Mouse (Mus musculus) limb, embryonic 15.5 days (tissue): ENCODE measurements at regions not wholly inside any gene's neighbourhood (a gene's known extent, or its start where the extent isn't known, plus 50 kb on each side); places are given as distances from the start of the nearest gene placed in this dataset.

Source experiments
- ATAC-seq: fragments of 200-750 bp; cut with Nextera tagmentation; 2 replicates; pipeline ENCODE4 v1.8.0; 2017; ENCODE audit warnings: low read depth, moderate TSS enrichment; ENCODE audit not compliant: insufficient number of reproducible peaks, low FRiP score, low TSS enrichment
- H3K27ac ChIP-seq: fragments of 300-500 bp; sonication (generic); 2 replicates; pipeline ENCODE4 v1.5.1; 2015; ENCODE audit warnings: moderate library complexity, mild to moderate bottlenecking, inconsistent platforms
- H3K27me3 ChIP-seq: fragments of 300-500 bp; sonication (generic); 2 replicates; pipeline ENCODE4 v1.6.1; 2015; ENCODE audit warnings: inconsistent platforms
- H3K36me3 ChIP-seq: fragments of 300-500 bp; sonication (generic); 2 replicates; pipeline ENCODE4 v1.6.1; 2015; ENCODE audit warnings: inconsistent platforms
- H3K4me1 ChIP-seq: fragments of 300-500 bp; sonication (generic); 2 replicates; pipeline ENCODE4 v1.6.1; 2015; ENCODE audit warnings: inconsistent platforms
- H3K4me2 ChIP-seq: fragments of 300-500 bp; sonication (generic); 2 replicates; pipeline ENCODE4 v1.6.1; 2015; ENCODE audit warnings: mild to moderate bottlenecking, inconsistent platforms
- H3K4me3 ChIP-seq: fragments of 300-500 bp; sonication (generic); 2 replicates; pipeline ENCODE4 v1.5.1; 2015; ENCODE audit warnings: mild to moderate bottlenecking, inconsistent platforms
- H3K9ac ChIP-seq: fragments of 300-500 bp; sonication (generic); 2 replicates; pipeline ENCODE4 v1.6.1; 2015; ENCODE audit warnings: inconsistent platforms
- H3K9me3 ChIP-seq: fragments of 300-500 bp; sonication (generic); 2 replicates; pipeline ENCODE4 v1.6.1; 2016; ENCODE audit warnings: inconsistent platforms
- WGBS: fragments of 180-500 bp; shearing (Covaris S2); methylation state at CpG from one replicate; pipeline ENCODE4 v1.1.7; 2015; 5-methylcytosine and 5-hydroxymethylcytosine counted together

DNA sequence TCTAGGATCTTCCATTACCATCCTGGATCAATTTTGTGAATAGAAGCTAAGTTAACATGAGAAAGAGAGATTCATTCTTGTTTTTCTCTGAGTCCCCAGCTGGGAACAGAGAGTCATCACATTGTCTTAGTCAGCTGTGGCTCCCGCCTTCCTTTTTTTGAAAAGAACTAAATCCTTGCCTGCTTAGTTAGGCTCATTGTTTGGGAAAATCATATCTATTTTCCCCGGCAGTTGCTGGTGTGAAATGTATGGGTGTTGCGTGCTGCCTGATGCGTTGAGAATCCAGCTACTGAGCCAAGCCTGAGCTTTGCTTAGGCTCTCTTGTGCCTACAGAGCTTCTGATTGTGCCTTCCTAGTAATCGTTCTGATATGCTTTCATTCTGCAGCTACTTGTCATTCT lies 66.3 kb downstream of the Fam50b start:
- Histone ChIP-seq H3K36me3 (no peaks in the 10 kb centered on the region), H3K4me3 (no peak overlapping the region), H3K27ac (no peak overlapping the region), H3K9me3 (no peaks in the 10 kb centered on the region), H3K9ac (no peak overlapping the region), H3K4me2 (no peak overlapping the region), H3K27me3 (no peaks in the 10 kb centered on the region), H3K4me1 (no peaks in the 10 kb centered on the region)
- WGBS = 79% methylated on average over 5 of the region's 5 CpGs
- ATAC-seq = no peak

DNA sequence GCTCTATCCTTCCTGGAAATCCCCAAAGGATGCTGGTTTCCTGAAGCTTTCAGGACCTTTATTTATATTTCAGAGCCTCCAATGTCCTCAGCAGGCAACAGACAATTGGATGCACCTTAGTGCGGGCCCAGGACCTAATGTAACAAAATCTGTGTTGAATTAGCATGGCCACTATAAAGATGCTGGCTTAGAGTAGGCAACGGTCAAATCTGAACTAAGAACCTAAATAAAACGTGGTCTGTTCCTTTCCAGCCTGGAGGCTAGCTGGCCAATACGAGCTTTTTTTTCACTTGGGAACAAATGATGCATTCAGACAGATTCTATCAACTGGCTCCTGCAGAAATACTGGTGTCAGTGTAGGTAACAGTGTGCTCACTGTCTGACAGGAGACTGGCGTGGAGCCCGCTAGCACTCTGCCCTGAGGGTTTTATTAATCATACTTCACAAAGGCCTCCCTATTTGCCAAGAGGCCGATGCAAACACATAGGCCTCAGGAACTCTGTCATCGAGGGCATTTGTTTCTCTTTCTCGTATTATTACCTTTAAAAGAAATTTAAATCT lies 68.5 kb upstream of the Prpf4b start:
- Histone ChIP-seq H3K9me3 (no peaks in the 10 kb centered on the region), H3K27me3 (no peaks in the 10 kb centered on the region), H3K4me2 (no peak overlapping the region), H3K36me3 (no peaks in the 10 kb centered on the region), H3K9ac (no peak overlapping the region), H3K27ac (peak overlapping the region; percentile 50), H3K4me1 (peaks cover 10% of the 10 kb centered on the region; the same call in 1 of the 2 replicates), H3K4me3 (no peak overlapping the region)
- 35% methylated on average over 9 of the region's 9 CpGs for WGBS
- peak; percentile 77; the same call in 1 of the 2 replicates for ATAC-seq

DNA sequence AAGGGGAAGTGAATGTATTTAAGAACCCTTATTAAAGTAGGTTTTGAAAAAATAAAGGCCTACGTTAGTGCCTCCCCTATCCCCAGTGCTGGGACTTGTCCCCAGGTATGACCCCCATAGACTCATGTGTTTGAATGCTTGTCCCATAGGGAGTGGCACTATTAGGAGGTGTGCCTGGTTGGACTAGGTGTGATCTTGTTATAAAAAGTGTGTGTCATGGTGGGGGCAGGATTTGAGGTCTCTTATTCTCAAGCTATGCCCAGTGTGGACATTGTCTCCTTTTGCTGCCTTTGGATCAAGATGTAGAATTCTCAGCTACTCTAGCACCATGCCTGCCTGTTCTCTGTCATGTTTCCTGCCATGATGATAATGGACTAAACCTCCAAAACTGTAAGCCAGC lies 65.6 kb upstream of the Prpf4b start:
- H3K4me2 ChIP-seq = no peak overlapping the region
- 87% methylated on average over 1 of the region's 1 CpGs for WGBS
- H3K4me3 ChIP-seq = no peak overlapping the region
- H3K4me1 ChIP-seq = peaks cover 17% of the 10 kb centered on the region
- no peaks in the 10 kb centered on the region for H3K36me3 ChIP-seq
- H3K27ac ChIP-seq = no peak overlapping the region
- H3K9me3 ChIP-seq = no peaks in the 10 kb centered on the region
- no peak for ATAC-seq
- no peaks in the 10 kb centered on the region for H3K27me3 ChIP-seq
- H3K9ac ChIP-seq = no peak overlapping the region

DNA sequence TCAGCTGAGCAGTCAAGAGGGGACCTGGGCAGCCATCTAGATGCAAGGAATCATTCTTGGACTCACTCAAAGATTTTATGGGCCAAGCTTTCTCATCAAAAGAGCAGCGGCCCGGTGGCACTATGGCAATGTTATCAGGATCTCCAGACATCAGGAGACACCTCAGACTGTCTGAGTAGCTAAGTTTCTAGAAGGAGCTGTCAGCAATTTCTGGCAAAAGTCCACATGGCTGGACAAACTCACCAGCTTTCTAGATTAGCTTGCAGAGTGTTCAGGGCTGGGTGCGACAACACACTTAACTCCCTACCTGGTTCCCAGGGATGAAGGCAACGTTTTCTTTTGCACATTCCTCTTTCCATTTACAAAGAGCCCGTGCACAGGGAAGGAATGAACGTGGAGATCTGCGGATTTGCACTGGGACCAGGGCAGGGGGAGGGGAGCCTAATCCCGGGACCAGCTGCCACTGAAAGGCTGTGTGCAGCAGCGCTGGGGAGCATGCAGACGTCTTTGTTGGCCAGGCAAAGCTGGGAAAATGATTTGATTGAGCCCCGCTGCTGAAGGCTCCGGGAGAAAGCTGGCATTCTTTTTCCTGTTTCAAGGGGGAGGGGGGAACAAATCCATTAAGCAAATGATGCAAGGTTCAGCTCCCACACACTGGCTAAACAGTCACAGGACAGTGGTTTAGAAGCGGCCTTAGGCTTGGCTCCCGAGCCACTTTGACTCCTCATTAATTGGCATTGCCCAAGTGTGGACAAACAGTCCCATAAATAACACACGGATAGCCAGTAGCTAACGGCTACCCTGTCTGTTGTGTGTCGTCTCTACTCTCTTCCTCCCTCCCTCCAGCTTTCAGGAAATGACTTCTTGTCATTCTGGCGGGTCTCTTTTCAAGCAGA lies 60.7 kb upstream of the Prpf4b start:
- Histone ChIP-seq H3K4me2 (peak overlapping the region; percentile 14; the same call in 1 of the 2 replicates), H3K4me3 (peak overlapping the region; percentile 2; the same call in 1 of the 2 replicates), H3K9ac (no peak overlapping the region), H3K27me3 (no peaks in the 10 kb centered on the region), H3K4me1 (peaks cover 13% of the 10 kb centered on the region), H3K27ac (peak overlapping the region; percentile 68), H3K36me3 (no peaks in the 10 kb centered on the region), H3K9me3 (no peaks in the 10 kb centered on the region)
- no peak for ATAC-seq
- 22% methylated on average over 18 of the region's 18 CpGs for WGBS

DNA sequence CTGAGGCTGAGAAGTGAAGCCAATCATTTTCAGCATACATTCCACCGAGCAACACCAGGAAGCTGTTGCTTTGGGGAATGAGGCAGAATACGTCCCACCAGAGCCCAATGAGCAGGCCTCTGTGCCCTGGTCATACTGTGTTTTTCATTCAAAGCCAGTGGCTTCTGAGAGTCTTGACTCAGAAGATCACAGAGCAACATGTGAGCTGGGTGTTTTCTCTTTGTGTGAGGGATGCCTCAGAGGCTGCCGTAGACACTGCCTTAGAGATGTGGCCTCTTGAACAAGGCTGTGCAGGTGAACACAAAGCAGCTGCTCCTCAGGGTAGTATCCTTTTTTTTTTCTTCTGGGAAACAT lies 60.1 kb upstream of the Prpf4b start:
- H3K9me3 ChIP-seq = no peaks in the 10 kb centered on the region
- H3K4me3 ChIP-seq = no peak overlapping the region
- peak overlapping the region; percentile 68 for H3K27ac ChIP-seq
- no peak for ATAC-seq
- no peaks in the 10 kb centered on the region for H3K36me3 ChIP-seq
- no peaks in the 10 kb centered on the region for H3K27me3 ChIP-seq
- H3K9ac ChIP-seq = no peak overlapping the region
- peaks cover 13% of the 10 kb centered on the region for H3K4me1 ChIP-seq
- no peak overlapping the region for H3K4me2 ChIP-seq
- WGBS = 34% methylated on average over 3 of the region's 3 CpGs

DNA sequence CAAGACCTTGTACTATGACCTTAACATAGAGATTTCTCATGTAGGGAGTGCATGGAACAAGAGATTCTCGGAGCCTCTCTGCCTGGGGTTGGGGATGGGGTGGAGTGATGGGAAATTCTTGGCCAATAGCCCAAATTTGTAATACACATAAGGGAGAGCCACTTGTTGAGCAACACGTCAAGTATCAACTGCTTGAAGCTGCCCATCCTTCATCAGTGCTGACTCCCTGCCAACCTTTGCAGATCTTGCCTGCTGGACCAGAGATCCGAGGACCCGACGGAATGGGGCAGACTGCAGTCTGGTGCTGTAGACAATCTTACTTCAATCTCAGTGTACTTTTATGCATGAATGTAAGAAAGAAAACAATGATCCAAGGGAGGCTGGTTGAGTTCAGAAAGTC lies 56.9 kb upstream of the Prpf4b start:
- Histone ChIP-seq H3K27me3 (no peaks in the 10 kb centered on the region), H3K4me1 (peaks cover 17% of the 10 kb centered on the region), H3K9me3 (no peaks in the 10 kb centered on the region), H3K36me3 (no peaks in the 10 kb centered on the region), H3K9ac (no peak overlapping the region), H3K4me2 (no peak overlapping the region), H3K4me3 (no peak overlapping the region), H3K27ac (no peak overlapping the region)
- no peak for ATAC-seq
- 77% methylated on average over 5 of the region's 5 CpGs for WGBS

DNA sequence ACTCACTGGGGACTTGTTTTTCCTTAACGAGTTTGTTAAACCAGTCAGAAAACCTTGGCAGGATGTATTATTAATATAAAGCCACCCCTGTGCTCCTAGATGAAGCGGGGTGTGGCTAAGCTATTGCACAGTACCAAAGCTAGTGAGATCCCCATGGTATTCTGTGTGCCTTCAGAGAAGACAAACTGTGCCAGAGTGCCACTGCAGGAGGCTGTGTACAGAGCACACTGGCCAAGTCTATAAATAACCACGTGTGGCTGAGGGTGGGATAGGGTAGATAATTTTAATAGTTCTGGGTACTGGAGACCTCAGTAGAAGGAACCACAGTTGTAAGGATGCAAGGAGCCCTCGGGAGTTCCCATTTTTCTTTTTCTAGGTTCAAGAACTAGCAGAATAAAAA lies 54.7 kb upstream of the Prpf4b start:
- Histone ChIP-seq H3K4me2 (no peak overlapping the region), H3K27me3 (no peaks in the 10 kb centered on the region), H3K9ac (no peak overlapping the region), H3K27ac (no peak overlapping the region; the same call in 1 of the 2 replicates), H3K4me1 (0 out of 2 replicates have a peak, but pooled peaks cover 5% of the 10 kb centered on the region), H3K4me3 (no peak overlapping the region), H3K36me3 (no peaks in the 10 kb centered on the region), H3K9me3 (no peaks in the 10 kb centered on the region)
- 42% methylated on average over 4 of the region's 4 CpGs for WGBS
- peak; percentile 69; the same call in 1 of the 2 replicates for ATAC-seq

DNA sequence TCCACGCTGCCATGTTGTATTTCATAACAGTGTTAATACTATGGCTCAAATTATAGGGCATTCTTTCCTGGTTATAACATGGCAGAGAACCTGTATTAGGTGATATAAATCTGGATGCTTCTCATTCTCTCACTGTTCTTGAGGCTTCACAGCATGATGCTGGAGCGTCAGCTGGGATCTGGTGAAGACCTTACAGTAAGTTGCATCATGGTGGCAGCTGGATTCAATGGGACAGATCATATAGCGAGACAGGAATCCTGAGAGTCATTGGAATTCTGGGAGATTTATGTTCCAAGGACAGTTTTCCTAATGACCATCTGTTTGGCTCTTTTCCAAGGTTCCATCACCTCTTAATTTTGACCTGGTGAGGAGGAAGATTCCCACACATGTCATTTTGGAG lies 53.2 kb upstream of the Prpf4b start:
- Histone ChIP-seq H3K36me3 (no peaks in the 10 kb centered on the region), H3K9ac (no peak overlapping the region), H3K9me3 (no peaks in the 10 kb centered on the region), H3K27ac (no peak overlapping the region), H3K27me3 (no peaks in the 10 kb centered on the region), H3K4me1 (0 out of 2 replicates have a peak, but pooled peaks cover 5% of the 10 kb centered on the region), H3K4me3 (no peak overlapping the region), H3K4me2 (no peak overlapping the region)
- WGBS = 81% methylated on average over 3 of the region's 3 CpGs
- ATAC-seq = no peak

DNA sequence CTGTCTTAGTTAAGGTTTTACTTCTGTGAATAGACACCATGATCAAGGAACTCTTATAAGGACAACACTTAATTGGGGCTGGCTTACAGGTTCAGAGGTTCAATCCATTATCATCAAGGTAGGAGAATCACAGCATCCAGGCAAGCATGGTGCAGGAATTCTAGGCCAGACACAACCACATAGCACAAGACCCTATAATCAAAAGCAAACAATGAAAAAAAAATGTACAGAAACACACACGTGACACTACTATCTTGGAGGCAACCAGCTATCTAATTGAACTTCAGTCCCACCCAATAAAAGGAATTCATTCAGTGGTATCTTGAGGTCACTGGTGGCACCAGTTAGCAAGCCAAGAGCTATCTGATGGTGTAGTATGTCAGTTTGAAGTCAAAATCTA lies 50.9 kb upstream of the Prpf4b start:
- Histone ChIP-seq H3K4me2 (no peak overlapping the region), H3K27ac (no peak overlapping the region), H3K4me1 (0 out of 2 replicates have a peak, but pooled peaks cover 5% of the 10 kb centered on the region), H3K27me3 (no peaks in the 10 kb centered on the region), H3K9me3 (no peaks in the 10 kb centered on the region), H3K36me3 (no peaks in the 10 kb centered on the region), H3K4me3 (no peak overlapping the region), H3K9ac (no peak overlapping the region)
- WGBS = 74% methylated on average over 1 of the region's 1 CpGs
- ATAC-seq = no peak
